Mouse (Mus musculus) liver, embryonic 14.5 days (tissue): ENCODE measurements at regions not wholly inside any gene's neighbourhood (a gene's known extent, or its start where the extent isn't known, plus 50 kb on each side); places are given as distances from the start of the nearest gene placed in this dataset.

Source experiments
- CTCF ChIP-seq: IDR thresholded peaks from 2 replicates; pipeline ENCODE4 v1.5.1; 2016; ENCODE audit warnings: antibody characterized with exemption, low read depth, control low read depth
- EP300 ChIP-seq: IDR thresholded peaks from 2 replicates; pipeline ENCODE4 v1.6.1; 2016; ENCODE audit warnings: antibody characterized with exemption, low read depth

GRCm38 (mm10) chr3:35695859-35696258, 58.0 kb upstream of the Atp11b start:
- TF ChIP-seq CTCF, result no peak
- TF ChIP-seq EP300, result no peak
